Mouse (Mus musculus): ENCODE data around the gene Asic4.

Gene Asic4

GRCm38 (mm10) chr1:75503651-75503980 lies 53.4 kb downstream of the Asic4 start:
- DNase-seq (ENCODE audit: low spot score) = no peak

- DNase-seq (ENCODE audit: low spot score) = no peak
Observed at GRCm38 (mm10) chr1:75504256-75505045, 54.2 kb downstream of the Asic4 start.

GRCm38 (mm10) chr1:75505159-75505955 lies 55.1 kb downstream of the Asic4 start:
- no peak for DNase-seq (ENCODE audit: low spot score)

GRCm38 (mm10) chr1:75505956-75506831 lies 56.0 kb downstream of the Asic4 start, which contains the start of gene Obsl1:
Gene Obsl1 (minus strand): TSS chr1:75506452.
- DNase-seq (ENCODE audit: low spot score) = no peak

DNA sequence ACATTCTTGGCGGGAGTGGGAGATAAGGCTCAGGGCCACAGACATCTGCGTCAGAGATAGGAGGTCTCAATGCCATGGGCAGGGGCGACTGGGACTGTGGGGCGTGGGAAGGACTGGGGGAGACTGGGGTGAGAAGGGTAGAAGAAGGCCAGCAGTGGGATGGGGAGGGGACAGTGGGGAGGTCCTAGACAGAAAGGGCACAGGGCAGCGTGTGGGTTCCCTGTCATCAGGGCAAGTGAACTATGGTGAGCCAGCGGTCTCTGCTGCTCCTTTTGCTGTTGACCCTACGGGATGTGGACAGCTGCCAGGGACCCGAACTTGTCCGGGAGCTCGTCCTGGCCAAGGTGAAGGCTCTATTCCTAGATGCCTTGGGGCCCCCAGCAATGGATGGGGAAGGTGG lies 56.8 kb downstream of the Asic4 start, which contains the start of gene Inha:
Gene Inha (plus strand): TSS at position 72 of the 400 bp plus-strand sequence.
- no peak for DNase-seq (ENCODE audit: low spot score)

DNA sequence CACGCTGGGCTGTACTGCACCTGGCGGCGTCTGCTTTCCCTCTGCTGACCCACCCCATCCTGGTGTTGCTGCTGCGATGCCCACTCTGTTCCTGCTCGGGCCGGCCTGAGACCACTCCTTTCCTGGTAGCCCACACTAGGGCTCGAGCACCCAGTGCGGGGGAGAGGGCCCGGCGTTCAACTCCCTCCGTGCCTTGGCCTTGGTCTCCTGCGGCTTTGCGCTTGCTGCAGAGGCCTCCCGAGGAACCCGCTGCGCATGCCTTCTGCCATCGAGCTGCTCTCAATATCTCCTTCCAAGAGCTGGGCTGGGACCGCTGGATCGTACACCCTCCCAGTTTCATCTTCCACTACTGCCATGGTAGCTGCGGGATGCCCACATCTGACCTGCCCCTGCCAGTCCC lies 59.4 kb downstream of the Asic4 start:
- DNase-seq (ENCODE audit: low spot score) = no peak

GRCm38 (mm10) chr1:75510154-75510553 lies 59.9 kb downstream of the Asic4 start:
- DNase-seq (ENCODE audit: low spot score) = no peak

DNA sequence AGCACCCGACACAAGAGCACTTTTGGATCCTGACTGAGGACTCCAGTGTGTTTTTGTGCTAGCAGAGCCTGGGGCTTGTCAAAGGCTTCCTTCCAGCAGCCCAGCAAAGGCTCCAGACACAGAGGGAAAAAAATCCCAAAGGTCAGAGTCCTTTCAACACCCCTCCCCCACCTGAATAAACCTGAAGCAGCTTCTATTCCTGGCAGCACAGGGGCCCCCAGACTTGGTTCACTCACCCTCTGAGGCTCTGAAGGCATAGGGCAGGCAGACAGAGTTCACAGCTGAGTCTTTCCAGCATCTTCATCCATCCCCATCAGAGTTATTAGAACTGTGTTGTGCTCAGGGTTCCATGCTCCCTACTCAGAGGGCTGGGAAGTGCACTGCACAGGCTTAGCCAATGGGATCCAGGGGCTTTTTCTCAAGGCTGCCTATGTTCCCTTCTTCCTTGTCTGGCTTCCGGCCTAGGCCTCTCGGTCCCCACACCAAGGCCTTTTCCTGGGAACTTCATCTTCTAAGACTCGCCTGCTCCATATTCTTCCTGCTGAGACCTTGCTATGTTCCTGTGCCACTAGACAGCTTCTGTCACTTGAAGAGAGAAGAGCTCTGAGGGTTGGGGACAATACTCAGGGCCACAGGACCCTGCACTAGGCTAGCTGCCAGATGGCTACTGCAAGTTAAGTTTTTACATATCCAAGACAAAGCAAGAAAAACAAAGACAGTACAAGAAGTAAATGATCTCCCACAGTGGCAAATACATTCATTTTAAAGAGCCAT lies 61.4 kb downstream of the Asic4 start:
- no peak for DNase-seq (ENCODE audit: low spot score)

DNA sequence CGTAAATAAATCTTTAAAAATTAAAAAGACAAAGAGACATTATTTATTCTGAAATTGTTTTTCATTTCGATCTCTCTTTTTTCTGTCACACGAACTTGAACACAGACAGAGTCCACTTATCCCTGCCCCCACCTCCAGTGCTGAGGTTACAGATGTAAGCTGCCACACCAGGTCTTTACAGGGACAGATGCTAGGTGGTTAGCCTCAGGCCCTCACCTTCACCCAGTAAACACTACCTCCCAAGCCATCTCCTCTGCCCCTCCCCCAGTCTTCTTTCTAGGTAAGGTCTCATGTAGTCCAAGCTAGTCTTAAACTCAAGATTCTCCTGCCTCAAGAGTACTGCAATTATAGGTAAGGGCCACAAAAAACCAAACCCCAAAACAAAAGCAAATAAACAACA lies 62.3 kb downstream of the Asic4 start:
- DNase-seq (ENCODE audit: low spot score) = no peak

- no peak for DNase-seq (ENCODE audit: low spot score)
Observed at GRCm38 (mm10) chr1:75516703-75517380, 66.6 kb downstream of the Asic4 start.

DNA sequence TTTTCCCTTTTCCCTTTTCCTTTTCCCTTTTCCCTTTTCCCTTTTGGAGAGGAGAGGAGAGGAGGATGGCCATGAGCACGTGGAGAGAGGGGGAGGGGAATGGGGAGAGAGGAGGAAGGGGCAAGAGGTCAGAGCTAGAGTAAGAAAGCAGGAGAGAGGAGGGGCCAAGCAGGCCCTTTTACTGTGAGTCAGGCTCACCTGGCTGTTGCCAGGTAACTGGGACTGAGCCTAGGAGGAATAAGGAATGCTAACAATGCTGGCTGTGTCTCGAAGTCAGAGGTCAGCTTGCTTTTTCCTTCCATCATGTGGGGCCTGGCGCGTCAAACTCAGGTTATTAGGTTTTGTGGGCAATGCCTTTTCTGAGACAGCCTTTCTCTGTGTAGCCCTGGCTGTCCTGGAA lies 67.7 kb downstream of the Asic4 start:
- DNase-seq (ENCODE audit: low spot score) = no peak

DNA sequence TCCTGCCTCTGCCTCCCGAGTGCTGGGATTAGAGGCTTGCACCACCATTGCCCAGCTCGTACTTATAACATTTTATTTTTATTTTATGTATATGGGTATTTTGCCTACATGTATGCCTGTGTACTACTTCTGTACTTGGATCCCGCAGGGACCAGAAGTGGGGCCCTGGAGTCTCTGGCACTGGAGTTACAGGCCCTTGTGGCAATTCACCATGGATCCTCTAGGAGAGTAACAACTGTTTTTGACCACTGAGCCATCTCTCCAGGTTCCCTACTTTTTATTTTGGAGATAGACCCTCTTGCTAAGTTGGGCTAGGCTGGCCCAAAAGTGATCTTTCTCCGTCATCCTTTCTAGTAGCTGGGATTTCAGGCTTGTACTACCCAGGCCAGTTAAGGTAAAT lies 68.2 kb downstream of the Asic4 start:
- DNase-seq (ENCODE audit: low spot score) = no peak

DNA sequence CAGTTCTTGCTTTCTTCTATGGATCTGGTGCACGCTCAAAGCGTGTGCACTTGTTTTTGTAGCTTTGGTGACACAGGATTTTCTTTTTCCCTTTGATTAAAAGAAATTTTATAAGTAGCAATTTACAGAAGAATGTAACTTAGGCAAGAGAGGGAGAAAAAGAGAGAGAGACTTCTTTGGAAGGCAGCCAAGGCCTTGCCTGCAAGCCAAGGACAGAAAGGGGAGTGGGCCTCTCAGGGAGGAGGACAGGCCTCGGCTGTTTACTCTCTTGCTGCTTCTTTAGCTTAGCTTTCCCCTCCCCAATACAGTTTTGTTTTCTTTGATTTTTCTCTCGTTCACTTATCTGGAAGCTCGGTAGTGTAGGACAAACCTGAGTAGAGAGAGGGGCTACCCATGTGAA lies 69.3 kb downstream of the Asic4 start:
- DNase-seq (ENCODE audit: low spot score) = no peak

DNA sequence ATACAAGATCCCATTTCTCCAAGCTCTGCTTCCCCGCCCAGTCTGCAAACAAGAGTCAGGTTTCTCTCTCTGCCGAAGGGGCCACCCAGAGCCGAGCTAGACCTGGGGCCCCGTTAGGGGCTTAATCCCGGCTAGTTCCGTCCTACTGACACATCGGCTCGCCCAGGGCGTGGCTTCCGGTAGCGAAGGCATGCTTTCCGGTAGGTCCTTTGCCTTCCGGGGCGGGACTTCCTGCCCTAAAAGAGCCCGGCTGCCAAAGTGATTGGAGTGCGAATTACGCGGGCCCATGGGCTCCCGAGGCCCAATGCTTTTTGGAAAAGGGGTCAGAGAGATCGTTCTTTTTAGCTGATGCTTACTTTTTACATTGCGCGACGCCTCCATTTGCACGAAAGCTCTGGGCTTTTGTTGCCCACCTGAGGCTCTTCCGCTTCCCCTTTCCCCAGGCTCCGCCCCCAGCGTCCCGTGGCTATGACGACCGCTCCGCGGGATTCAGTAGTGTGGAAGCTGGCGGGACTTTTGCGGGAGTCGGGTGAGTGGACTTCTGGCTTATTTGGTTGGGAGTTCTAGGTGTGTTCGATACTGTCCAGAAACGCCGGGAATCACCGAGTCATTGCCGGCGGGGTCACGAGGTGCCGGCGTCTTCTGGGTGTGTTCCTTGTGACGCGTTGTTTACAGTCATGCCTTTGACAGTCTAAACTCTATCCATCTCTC lies 71.2 kb downstream of the Asic4 start, which contains the start of gene Stk11ip:
Gene Stk11ip (plus strand): TSS at position 209 of the 711 bp plus-strand sequence.
- DNase-seq (ENCODE audit: low spot score) = peak; percentile 83
